Mouse (Mus musculus): ENCODE results near the gene Fgf22. TPM values are rescaled to one million over a fixed set of nuclear protein-coding genes. Genes with fewer than 3 reads are reported as not detected.

Fgf22 gene
- polyA plus RNA-seq, 1 experiment from 2014 or later = 1.2 TPM

DNA sequence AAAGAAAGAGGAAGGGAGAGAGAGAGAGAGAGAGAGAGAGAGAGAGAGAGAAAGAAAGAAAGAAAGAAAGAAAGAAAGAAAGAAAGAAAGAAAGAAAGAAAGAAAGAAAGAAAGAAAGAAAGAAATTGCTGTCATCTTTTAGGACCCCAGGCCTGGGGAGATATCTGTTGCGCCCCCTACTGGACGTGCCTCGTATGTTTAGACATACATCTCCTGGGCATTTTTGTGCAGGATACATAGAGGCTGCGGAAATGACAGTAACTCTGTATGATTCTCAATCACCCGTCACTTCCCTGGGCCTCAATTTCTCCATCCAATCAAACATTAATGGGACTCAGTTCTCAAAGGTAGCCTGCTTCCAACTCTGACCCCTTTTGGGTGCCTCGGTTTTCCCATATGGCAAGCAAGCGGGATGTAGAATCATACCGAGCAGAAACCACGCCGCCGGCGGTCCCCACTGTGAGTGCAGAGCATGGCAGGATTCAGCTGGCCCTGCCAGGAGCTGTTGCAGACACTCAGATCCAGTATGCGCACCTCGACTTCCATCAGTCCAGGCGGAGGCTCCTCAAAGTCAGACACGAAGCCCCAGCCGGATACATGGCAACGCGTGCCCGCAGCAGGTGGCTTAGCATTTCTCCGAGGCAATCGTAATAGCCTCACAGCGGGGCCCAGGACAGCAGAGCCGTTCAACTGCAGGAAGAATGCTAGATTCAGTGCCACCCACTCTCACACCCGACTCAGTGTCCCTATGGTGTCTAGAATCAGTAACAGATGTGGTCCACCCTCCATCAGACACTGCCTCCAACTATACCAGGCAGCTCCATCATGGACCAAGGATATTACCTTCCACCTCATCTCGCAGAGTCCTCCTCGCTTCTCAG lies 29.3 kb downstream of the Fgf22 start:
- Histone ChIP-seq H3K27me3 (replicated peaks) (peaks cover 32% of the 10 kb centered on the region), H3K4me2 (replicated peaks) (no peak overlapping the region), H3K9ac (no peak overlapping the region), H3K36me3 (no peaks in the 10 kb centered on the region), H3K4me3 (no peak overlapping the region), H3K4me1 (peaks cover 16% of the 10 kb centered on the region), H3K9me3 (no peaks in the 10 kb centered on the region), H3K27ac (no peak overlapping the region)
- ATAC-seq (ENCODE audit: low FRiP score, low read depth) = no peak
- WGBS = 37% methylated on average over 27 of the region's 27 CpGs

DNA sequence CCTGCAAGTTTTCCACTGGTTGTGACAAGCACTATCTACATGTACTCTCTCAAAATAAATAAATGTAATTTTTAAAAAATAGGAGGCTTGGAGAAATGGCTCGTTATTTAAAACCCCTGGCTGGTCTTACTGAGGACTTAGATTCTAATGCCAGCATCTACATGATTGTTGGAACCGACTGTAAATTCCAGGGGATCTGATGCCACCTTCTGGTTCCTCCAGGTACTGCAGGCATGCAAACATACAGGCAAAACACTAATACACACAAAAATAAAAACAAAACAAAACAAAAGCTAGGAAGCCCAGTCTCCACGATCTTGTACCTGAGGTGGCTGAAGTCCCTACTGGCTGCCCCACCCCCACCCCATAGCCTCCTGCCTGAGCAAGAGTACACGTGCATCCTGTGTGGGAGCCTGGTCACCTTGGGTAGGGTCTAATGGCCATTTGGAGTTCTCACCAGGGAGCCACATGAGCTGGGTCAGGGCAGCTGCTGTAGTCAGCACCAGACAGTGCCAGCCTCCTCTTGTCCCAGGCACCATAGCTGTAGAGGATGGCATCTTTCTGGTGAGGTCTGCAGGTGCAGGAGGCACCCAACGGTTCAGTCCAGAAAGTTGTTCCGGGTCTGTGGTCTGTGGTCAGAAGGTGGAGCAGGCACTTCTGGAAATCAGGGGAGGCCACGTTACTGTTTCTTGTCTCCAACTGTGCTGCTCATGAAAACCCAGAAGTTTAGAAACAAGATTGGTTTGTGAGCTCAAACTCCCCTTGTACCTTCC lies 33.7 kb downstream of the Fgf22 start:
- Histone ChIP-seq H3K9me3 (no peaks in the 10 kb centered on the region), H3K4me1 (peaks cover 3% of the 10 kb centered on the region; the same call in 1 of the 2 replicates), H3K27me3 (replicated peaks) (peaks cover 11% of the 10 kb centered on the region; the same call in 1 of the 2 replicates), H3K4me3 (no peak overlapping the region), H3K9ac (no peak overlapping the region), H3K4me2 (replicated peaks) (no peak overlapping the region), H3K27ac (no peak overlapping the region), H3K36me3 (no peaks in the 10 kb centered on the region)
- ATAC-seq (ENCODE audit: low FRiP score, low read depth) = no peak
- 39% methylated on average over 7 of the region's 7 CpGs for WGBS

DNA sequence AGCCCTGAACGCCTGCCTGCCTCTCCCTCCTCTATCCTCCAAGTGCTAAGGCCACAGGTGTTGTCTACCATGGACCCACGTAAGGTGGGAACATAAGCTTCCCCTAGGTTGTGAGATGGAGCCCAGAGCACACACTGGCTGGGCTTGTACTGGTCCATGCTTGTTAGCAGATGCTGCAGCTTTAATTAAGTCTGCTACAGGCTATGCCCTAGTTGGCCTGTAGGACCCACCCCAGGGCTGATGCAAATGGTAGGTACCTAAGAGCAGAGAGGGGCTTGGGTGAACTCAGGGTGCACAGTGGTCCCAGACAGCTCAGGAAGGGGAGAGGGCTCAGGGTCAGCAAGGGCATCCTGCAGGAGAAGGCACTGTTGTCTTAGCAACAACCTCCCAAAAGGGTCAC lies 34.7 kb downstream of the Fgf22 start:
- no peak overlapping the region for H3K4me3 ChIP-seq
- peaks cover 6% of the 10 kb centered on the region; the same call in 1 of the 2 replicates for H3K27me3 ChIP-seq (replicated peaks)
- no peak for ATAC-seq (ENCODE audit: low FRiP score, low read depth)
- 63% methylated on average over 2 of the region's 2 CpGs for WGBS
- no peak overlapping the region for H3K27ac ChIP-seq
- H3K9ac ChIP-seq = no peak overlapping the region
- no peaks in the 10 kb centered on the region for H3K9me3 ChIP-seq
- H3K36me3 ChIP-seq = no peaks in the 10 kb centered on the region
- H3K4me1 ChIP-seq = peaks cover 7% of the 10 kb centered on the region
- no peak overlapping the region for H3K4me2 ChIP-seq (replicated peaks)

DNA sequence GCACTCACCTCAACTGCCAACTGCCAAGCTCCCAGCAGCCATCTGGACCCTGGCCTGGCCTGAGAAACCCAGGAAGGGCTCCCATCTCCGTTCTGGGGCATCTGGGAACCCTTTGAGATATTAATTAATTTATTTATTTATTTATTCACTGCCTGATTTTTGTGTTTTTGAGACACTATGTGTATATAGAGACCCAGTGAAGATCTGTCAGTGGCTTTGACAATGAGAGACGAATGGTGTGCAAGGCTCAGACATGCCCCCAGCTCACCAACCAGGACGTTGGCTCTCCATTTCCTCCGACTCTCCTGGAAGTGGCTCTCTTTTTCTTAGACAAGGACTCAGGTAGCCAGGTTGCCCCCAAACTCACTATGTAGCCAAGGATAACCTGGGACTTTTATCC lies 36.0 kb downstream of the Fgf22 start, which contains the start of gene Prss57:
Prss57 (minus strand) TSS at position 101 of the 400 bp plus-strand sequence.
- Histone ChIP-seq H3K4me1 (peaks cover 15% of the 10 kb centered on the region), H3K4me2 (replicated peaks) (no peak within 1 kb of the TSS), H3K27ac (no peak within 1 kb of the TSS), H3K27me3 (replicated peaks) (0 out of 2 replicates have a peak, but pooled peaks cover 4% of the 10 kb centered on the region), H3K9ac (no peak within 1 kb of the TSS), H3K36me3 (no peaks in the 10 kb centered on the region), H3K4me3 (no peak within 1 kb of the TSS), H3K9me3 (no peaks in the 10 kb centered on the region)
- whole genome bisulfite sequencing = 90% methylated on average over 4 of the region's 4 CpGs
- ATAC-seq (ENCODE audit: low FRiP score, low read depth) = no peak

DNA sequence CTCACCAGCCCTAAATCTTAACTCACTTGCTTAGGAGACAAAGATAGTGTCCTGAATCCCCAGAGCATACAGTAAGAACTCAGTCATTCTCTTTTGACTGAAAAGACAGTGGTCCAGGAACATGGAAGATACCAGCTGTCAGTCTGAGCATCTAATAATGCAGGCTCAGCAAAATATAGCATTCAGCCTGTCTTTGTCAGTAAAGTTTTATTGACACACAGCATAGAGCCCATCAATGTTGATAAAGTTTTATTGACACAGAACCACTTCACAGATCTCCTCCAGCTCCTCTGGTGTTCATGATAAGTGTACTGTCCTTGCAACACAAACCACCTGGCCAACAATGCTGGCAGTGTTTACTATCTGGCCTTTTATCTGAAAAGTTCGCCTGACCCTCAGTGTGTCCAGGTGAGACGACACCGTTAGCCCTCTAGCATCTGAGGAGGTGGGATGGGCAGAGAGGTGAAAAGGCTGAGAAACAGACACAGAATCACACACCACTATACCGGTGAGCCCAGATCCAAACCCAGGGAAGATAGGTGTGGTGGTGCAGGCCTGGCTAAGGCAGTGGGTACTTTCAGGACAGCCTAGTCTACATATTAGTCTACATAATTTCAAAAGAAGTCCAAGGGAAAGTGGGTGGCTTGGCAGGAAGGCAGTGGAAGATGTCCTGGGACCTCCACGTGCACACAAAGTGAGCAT lies 37.6 kb downstream of the Fgf22 start:
- ATAC-seq (ENCODE audit: low FRiP score, low read depth) = no peak
- 85% methylated on average over 5 of the region's 5 CpGs for WGBS
- peak overlapping the region; percentile 92; the same call in 1 of the 2 replicates for H3K4me3 ChIP-seq

DNA sequence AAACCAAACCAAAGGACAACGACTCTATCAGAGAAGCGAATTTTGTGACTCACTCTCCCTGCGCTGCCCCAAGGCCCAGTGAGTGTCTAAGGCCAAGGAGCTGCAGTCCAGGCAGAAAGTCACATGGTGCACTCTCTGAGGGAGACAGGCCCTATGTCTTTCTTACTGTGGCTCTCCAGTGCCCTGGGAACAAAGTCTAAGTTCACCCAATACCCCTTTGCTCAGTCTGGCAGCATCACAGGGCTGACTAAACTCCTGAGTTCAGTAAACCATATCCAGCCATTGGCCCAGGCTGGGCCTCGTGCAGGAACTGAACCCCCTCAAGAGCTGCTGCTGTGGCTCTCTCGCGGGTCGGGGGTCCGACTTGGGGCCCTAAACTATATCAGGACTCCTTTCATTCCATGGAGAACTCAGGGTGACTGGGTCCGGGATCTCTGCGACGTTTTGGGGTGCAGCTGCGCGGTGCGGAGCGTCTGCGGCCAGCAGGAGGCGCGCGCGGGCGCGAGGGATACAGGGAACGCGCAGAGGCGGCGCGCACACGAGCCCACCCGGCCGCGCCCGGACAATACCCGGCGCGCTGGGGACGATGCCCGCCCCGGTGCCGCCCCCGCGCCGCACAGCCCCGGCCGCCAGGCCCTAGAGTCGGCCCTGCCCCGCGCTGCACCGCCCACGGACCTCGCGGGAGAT lies 38.3 kb downstream of the Fgf22 start, which contains the start of gene Palm:
Palm (plus strand) TSS at position 522 of the 687 bp plus-strand sequence.
- peak; percentile 63 for ATAC-seq (ENCODE audit: low FRiP score, low read depth)

More for the DNA sequence above, 37.6 kb downstream of the Fgf22 start:
- no peaks in the 10 kb centered on the region for H3K9me3 ChIP-seq
- 0 out of 2 replicates have a peak, but pooled peaks cover 4% of the 10 kb centered on the region for H3K27me3 ChIP-seq (replicated peaks)
- H3K4me2 ChIP-seq (replicated peaks) = peak overlapping the region; percentile 70; the same call in 1 of the 2 replicates
- H3K9ac ChIP-seq = no peak overlapping the region
- H3K27ac ChIP-seq = no peak overlapping the region
- H3K36me3 ChIP-seq = no peaks in the 10 kb centered on the region
- peaks cover 24% of the 10 kb centered on the region for H3K4me1 ChIP-seq

DNA sequence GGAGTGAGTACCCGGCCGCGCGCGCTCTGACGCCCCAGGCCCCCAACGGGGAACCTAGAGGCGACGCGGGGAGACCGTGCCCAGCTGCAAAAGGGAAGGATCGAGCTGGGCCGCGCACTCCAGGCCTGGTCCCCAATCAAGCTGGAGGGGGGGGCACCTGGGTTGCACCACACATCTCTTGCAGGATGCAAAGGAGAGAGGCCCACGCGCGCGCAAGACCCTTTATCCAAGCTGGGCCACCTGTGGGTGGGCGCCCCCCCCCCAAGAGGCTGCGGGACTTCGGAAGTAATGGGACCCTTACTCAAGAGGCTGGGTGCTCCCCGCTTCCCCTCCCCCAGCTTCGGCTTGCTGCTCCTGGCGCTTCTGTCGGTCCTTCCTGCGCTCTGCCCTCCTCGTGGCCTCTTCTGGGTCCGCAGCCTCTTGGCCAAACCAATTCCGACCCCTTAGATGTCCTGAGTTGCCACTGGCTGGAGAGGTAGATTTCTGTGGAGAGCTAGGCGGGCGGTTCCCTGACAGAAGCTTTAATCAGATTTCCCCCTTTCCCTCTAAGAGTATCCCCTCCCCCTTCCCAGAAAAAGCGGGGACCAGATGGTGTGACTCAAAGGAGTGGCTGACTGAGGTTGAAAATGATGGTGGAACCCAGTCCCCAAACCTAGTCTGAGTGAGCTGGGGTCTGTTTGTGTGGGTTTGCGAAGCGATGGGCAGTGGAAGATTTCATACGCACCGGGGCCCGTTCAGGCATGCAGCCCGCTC lies 39.0 kb downstream of the Fgf22 start:
- H3K9ac ChIP-seq = peak overlapping the region; percentile 98
- H3K9me3 ChIP-seq = no peaks in the 10 kb centered on the region
- WGBS = under 1% methylated on average over 38 of the region's 38 CpGs
- peak overlapping the region; percentile 46 for H3K27ac ChIP-seq
- H3K4me1 ChIP-seq = peaks cover 33% of the 10 kb centered on the region
- peak; percentile 36; the same call in 1 of the 2 replicates for ATAC-seq (ENCODE audit: low FRiP score, low read depth)
- 0 out of 2 replicates have a peak, but pooled peaks cover 4% of the 10 kb centered on the region for H3K27me3 ChIP-seq (replicated peaks)
- H3K4me2 ChIP-seq (replicated peaks) = peak overlapping the region; percentile 70
- H3K36me3 ChIP-seq = no peaks in the 10 kb centered on the region
- peak overlapping the region; percentile 92 for H3K4me3 ChIP-seq

More for the DNA sequence above, 38.3 kb downstream of the Fgf22 start, which contains the start of gene Palm:
- no peaks in the 10 kb centered on the region for H3K9me3 ChIP-seq
- no peaks in the 10 kb centered on the region for H3K36me3 ChIP-seq
- peaks cover 30% of the 10 kb centered on the region for H3K4me1 ChIP-seq
- H3K4me2 ChIP-seq (replicated peaks) = peak within 1 kb of the TSS; percentile 70
- H3K27me3 ChIP-seq (replicated peaks) = 0 out of 2 replicates have a peak, but pooled peaks cover 4% of the 10 kb centered on the region
- H3K9ac ChIP-seq = peak within 1 kb of the TSS; percentile 98
- peak within 1 kb of the TSS; percentile 46 for H3K27ac ChIP-seq
- H3K4me3 ChIP-seq = peak within 1 kb of the TSS; percentile 92
- WGBS = 6% methylated on average over 51 of the region's 51 CpGs

DNA sequence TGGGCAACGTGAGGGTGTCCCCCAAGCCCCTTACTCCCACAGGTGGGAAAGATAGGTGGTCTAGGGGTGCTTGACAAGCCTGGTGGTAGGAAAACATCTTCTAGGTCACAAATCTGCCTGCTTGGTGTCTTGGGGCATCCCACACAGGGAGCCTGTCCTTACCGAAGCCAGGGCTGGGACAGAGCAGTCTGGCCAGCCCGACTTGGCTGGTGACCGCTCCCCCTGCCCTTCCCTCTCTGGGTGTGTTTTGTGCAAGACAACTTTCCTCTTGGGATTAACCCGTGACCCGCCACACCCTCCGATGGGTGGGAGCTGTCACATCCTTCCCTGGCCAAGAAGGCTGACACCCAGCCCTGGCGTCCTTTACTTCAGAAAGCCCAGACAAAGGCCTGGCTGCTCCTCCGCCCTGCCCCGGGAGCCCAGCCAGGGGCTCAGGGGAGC lies 39.6 kb downstream of the Fgf22 start:
- ATAC-seq (ENCODE audit: low FRiP score, low read depth) = peak; percentile 43; the same call in 1 of the 2 replicates
- Histone ChIP-seq H3K4me2 (replicated peaks) (peak overlapping the region; percentile 70), H3K4me3 (peak overlapping the region; percentile 92), H3K36me3 (no peaks in the 10 kb centered on the region), H3K9me3 (no peaks in the 10 kb centered on the region), H3K27me3 (replicated peaks) (0 out of 2 replicates have a peak, but pooled peaks cover 1% of the 10 kb centered on the region), H3K27ac (peak overlapping the region; percentile 46; the same call in 1 of the 2 replicates), H3K9ac (peak overlapping the region; percentile 98), H3K4me1 (peaks cover 33% of the 10 kb centered on the region)
- 7% methylated on average over 10 of the region's 10 CpGs for WGBS

DNA sequence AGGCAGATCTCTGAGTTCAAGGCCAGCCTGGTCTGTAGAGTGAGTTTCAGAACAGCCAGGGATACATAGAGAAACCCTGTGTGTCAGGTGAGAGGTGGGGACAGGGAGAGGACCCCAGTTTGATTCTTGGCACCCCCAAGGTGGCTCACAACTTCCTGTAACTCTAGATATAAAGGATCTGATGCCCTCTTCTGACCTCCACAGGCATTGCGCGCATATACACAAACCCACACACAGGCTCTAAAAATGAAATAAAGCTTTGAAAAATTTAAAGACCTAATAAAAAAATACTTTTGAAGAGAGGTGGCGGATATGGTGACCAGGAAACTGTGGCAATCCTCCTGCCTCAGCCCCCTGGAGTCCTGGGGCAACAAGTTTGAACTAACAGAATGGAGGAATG lies 41.0 kb downstream of the Fgf22 start:
- peaks cover 37% of the 10 kb centered on the region for H3K4me1 ChIP-seq

DNA sequence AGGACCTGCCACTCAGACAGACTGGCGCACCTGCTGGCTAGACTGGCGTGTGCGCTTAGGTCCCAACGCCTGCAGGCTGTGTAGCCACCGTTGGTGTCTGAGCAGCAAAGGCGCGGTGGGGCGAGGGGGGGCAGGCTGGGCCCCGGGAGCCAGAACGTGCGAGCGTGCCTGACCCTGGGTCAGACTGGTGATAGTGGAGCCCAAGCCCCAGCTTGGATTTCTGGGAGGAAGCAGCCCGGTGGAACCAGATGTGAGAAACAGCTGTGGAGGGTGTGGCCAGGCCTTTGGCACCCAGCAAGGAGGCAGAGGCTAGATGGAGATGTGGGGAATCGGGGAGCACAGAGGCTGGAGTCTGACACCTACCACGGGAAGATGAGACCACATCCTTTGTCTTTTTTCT lies 42.5 kb downstream of the Fgf22 start:
- Histone ChIP-seq H3K4me2 (replicated peaks) (peak overlapping the region; percentile 40), H3K9me3 (no peaks in the 10 kb centered on the region), H3K4me3 (peak overlapping the region; percentile 15), H3K27me3 (replicated peaks) (no peaks in the 10 kb centered on the region), H3K27ac (peak overlapping the region; percentile 27; the same call in 1 of the 2 replicates), H3K4me1 (peaks cover 49% of the 10 kb centered on the region), H3K9ac (peak overlapping the region; percentile 26; the same call in 1 of the 2 replicates), H3K36me3 (0 out of 2 replicates have a peak, but pooled peaks cover 3% of the 10 kb centered on the region)
- WGBS = 42% methylated on average over 15 of the region's 15 CpGs
- ATAC-seq (ENCODE audit: low FRiP score, low read depth) = no peak

More for the DNA sequence above, 41.0 kb downstream of the Fgf22 start:
- WGBS = 98% methylated on average over 3 of the region's 3 CpGs
- H3K9me3 ChIP-seq = no peaks in the 10 kb centered on the region
- 0 out of 2 replicates have a peak overlapping the region, but pooled peaks have one; percentile 3 for H3K4me2 ChIP-seq (replicated peaks)
- H3K4me3 ChIP-seq = no peak overlapping the region
- H3K36me3 ChIP-seq = 0 out of 2 replicates have a peak, but pooled peaks cover 3% of the 10 kb centered on the region
- no peak overlapping the region for H3K27ac ChIP-seq
- no peak overlapping the region for H3K9ac ChIP-seq
- no peak for ATAC-seq (ENCODE audit: low FRiP score, low read depth)
- H3K27me3 ChIP-seq (replicated peaks) = no peaks in the 10 kb centered on the region

All from neural tube, embryonic 12.5 days (tissue).